Mouse (Mus musculus) layer of hippocampus, adult 11-12 months (tissue): ENCODE data around the gene Ptf1a.

Experiments
- DNase-seq: peaks from one replicate; pipeline ENCODE4 v3.0.0; 2022; ENCODE audit warnings: low spot score

Ptf1a gene

DNA sequence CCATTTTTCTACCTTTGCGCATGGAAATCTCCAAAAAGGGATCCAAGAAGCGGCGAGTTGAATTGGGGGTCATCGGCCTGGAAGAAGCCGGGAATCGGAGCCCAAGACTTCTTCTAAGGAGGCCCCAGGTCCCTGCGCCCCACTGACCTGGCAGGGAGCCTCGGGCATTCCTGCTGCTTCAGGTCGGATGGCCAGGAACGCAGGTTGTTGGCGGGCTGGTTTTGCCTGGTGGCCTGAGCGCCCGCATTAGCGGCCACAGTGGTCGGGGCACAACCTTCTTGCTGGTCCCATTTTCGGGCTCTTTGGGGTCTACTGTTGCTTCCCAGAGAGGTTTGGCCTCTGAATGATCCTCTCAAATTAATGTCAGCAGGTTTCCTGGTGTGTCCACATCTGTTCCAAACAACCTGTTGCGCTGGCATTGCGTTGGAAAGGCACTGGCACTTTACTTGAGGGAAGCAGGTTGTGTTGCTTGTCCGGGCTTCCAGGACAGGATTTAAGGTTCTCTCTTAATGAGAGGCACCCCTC, 7.1 kb downstream of the Ptf1a start:
- DNase-seq: no peak

DNA sequence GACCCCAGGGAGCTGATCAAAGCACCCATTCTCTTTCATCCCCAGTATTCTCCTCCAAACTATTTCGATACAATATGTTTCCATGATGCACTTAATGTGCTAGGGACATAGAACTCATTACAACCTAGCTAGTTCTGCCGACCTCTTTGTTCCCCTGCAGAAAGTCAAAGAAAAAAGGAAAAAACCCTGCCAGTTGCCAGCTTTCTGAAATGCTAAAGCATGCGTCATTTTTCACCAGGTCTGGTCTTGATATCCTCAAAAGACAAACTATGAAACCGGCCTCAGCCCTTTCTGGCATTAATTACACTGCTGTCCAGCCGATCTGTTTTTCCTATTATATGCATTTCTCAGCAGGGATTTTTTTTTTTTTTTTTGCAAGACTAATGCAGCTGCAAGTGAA, 9.8 kb downstream of the Ptf1a start:
- no peak for DNase-seq

DNA sequence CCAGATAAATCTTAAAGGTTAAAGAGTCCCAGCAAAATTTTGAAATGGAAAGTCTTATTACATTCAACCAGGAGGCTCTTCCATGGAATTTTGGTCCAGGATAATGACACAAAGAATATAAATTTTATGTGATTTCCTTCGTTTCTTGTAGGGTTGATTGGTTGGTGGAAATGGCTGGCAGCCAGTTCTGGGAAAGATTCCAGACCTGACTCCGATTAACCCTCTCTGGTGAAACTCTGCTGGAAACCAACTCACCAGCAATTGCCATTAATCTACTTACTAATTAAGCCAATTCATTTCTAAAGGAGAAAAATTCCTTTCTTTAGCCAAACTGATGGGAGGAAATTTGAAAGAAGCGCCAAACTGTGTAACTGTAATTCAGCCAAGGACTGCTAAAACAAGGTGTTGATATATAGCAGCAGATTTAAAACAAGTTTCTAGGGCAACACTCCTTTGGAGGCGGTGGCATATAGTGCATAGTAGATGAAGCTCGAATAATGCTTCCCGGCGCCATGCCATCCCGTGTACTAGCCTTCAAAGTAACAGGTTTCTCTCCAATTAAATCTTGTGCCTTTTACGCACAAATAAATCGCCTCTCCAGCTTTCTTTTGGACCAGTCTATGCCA, 10.5 kb downstream of the Ptf1a start:
- DNase-seq: no peak

DNA sequence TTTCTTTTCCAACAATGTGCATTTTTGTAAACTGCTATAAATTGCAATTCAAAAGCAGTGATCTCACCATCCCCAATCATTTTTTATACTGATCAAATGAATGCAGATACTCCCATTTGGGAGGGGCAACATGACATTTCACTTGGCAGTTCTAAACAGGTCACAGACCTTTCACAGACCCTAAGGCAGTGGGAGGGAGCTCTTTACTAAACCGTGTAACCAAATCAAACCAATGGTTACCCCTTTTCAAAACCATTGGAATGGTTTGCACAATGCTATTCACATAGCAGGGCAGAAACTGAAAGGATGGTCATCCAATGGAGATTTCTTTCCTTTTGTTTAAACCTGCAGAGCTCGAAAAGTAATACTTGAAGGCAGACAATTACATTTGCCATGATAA, 13.3 kb downstream of the Ptf1a start:
- DNase-seq: no peak

DNA sequence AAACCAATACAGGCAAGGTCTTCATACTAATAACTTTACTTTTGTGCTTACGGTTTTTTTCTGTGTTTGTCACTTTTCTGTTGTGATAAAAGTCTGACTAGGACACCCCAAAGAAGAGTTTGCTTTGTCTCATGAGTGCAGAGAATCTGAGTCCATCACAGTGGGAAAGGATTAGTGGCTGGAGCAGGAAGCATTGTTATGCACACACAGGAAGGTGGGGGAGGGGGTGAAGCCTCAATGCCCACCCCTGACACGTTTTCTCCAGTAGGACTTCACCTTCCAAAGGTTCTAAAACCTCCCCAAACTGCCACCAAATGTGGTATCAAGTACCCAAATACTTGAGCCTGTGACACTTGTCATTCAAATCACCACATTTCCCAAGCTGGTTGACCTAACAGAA, 16.5 kb downstream of the Ptf1a start:
- no peak for DNase-seq

DNA sequence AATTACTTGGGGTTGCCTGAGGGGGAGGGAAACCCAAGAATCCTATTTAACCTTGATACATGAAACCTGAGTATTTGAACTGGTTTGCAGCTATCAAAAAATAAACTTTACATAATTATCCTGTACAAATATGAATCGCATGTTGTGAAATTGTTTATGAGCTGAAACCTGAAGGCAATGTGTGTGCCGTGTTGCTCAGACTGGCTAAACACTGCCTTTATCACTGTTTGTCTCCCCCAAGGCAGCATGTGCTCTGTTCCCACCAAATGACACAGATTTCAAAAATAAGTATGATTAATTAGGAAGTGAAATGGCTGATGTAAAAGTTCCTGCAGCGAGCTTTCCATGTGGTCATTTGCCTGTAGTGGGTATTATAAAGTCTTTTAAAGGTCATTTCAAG, 44.8 kb downstream of the Ptf1a start:
- DNase-seq: no peak
